Mouse (Mus musculus): Measurements from ENCODE around the gene Crtap. TPM values are rescaled to one million over a fixed set of nuclear protein-coding genes. Genes with fewer than 3 reads are reported as not detected.

The Crtap gene
- polyA plus RNA-seq, 1 experiment, result 0.11 TPM

GRCm38 (mm10) chr9:114388288-114388687 is 2.2 kb downstream of the Crtap start:
- Histone ChIP-seq H3K4me3 (replicated peaks) (no peak overlapping the region), H3K36me3 (ENCODE audit: control insufficient read depth) (peaks cover 4% of the 10 kb centered on the region; the same call in 1 of the 2 replicates), H3K4me1 (ENCODE audit: control insufficient read depth) (peaks cover 15% of the 10 kb centered on the region), H3K27me3 (ENCODE audit: control insufficient read depth) (no peaks in the 10 kb centered on the region), H3K9me3 (ENCODE audit: control insufficient read depth, low read length) (peaks cover 6% of the 10 kb centered on the region)
- TF ChIP-seq TAL1 (IDR thresholded peaks at IDR 0.05; ENCODE audit: low read length) (no peak), GATA1 (IDR thresholded peaks at IDR 0.05; ENCODE audit: low read length) (no peak)

DNA sequence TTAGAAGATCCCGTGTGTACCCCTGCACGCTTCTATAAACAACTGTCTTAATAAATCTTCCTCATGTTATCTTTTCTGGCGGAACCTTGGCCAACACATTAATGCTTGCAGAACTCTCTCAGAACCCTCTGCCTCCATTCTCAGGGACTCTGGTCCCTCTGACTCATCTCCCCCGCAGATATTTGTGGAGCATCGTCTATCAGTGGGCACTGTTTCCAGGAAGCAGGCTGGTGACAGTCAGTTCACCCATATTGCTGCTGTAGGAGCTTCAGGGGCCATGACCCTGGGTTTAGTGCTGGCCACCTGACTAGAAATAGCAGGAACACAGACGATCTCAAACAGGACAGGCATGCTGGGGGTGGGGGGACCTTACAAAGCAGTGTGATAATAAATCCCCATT is 3.4 kb downstream of the Crtap start:
- peaks cover 15% of the 10 kb centered on the region for H3K4me1 ChIP-seq (ENCODE audit: control insufficient read depth)

GRCm38 (mm10) chr9:114385160-114385559 is 5.3 kb downstream of the Crtap start:
- TF ChIP-seq GATA1 (IDR thresholded peaks at IDR 0.05; ENCODE audit: low read length), result no peak
- TF ChIP-seq TAL1 (IDR thresholded peaks at IDR 0.05; ENCODE audit: low read length), result no peak
- Histone ChIP-seq H3K4me1 (ENCODE audit: control insufficient read depth) (peaks cover 7% of the 10 kb centered on the region), H3K9me3 (ENCODE audit: control insufficient read depth, low read length) (peaks cover 6% of the 10 kb centered on the region), H3K4me3 (replicated peaks) (no peak overlapping the region), H3K27me3 (ENCODE audit: control insufficient read depth) (no peaks in the 10 kb centered on the region), H3K36me3 (ENCODE audit: control insufficient read depth) (peaks cover 4% of the 10 kb centered on the region; the same call in 1 of the 2 replicates)

More for the DNA sequence above, 3.4 kb downstream of the Crtap start:
- Histone ChIP-seq H3K36me3 (ENCODE audit: control insufficient read depth) (peaks cover 4% of the 10 kb centered on the region; the same call in 1 of the 2 replicates), H3K4me3 (replicated peaks) (no peak overlapping the region), H3K27me3 (ENCODE audit: control insufficient read depth) (no peaks in the 10 kb centered on the region), H3K9me3 (ENCODE audit: control insufficient read depth, low read length) (peaks cover 6% of the 10 kb centered on the region)
- TF ChIP-seq TAL1 (IDR thresholded peaks at IDR 0.05; ENCODE audit: low read length) (no peak), GATA1 (IDR thresholded peaks at IDR 0.05; ENCODE audit: low read length) (no peak)

GRCm38 (mm10) chr9:114384691-114385090 is 5.8 kb downstream of the Crtap start:
- H3K9me3 ChIP-seq (ENCODE audit: control insufficient read depth, low read length), result peaks cover 5% of the 10 kb centered on the region
- no peaks in the 10 kb centered on the region for H3K27me3 ChIP-seq (ENCODE audit: control insufficient read depth)
- H3K36me3 ChIP-seq (ENCODE audit: control insufficient read depth), result peaks cover 6% of the 10 kb centered on the region
- H3K4me3 ChIP-seq (replicated peaks), result no peak overlapping the region
- TF ChIP-seq TAL1 (IDR thresholded peaks at IDR 0.05; ENCODE audit: low read length) (no peak), GATA1 (IDR thresholded peaks at IDR 0.05; ENCODE audit: low read length) (no peak)
- H3K4me1 ChIP-seq (ENCODE audit: control insufficient read depth), result peaks cover 2% of the 10 kb centered on the region

GRCm38 (mm10) chr9:114382936-114383710 is 7.4 kb downstream of the Crtap start:
- H3K9me3 ChIP-seq (ENCODE audit: control insufficient read depth, low read length), result no peaks in the 10 kb centered on the region
- no peaks in the 10 kb centered on the region for H3K4me1 ChIP-seq (ENCODE audit: control insufficient read depth)
- peaks cover 10% of the 10 kb centered on the region for H3K36me3 ChIP-seq (ENCODE audit: control insufficient read depth)
- no peak for TF ChIP-seq TAL1 (IDR thresholded peaks at IDR 0.05; ENCODE audit: low read length)
- no peak for TF ChIP-seq GATA1 (IDR thresholded peaks at IDR 0.05; ENCODE audit: low read length)
- H3K27me3 ChIP-seq (ENCODE audit: control insufficient read depth), result no peaks in the 10 kb centered on the region
- no peak overlapping the region for H3K4me3 ChIP-seq (replicated peaks)

- peaks cover 12% of the 10 kb centered on the region for H3K36me3 ChIP-seq (ENCODE audit: control insufficient read depth)
- H3K4me3 ChIP-seq (replicated peaks), result no peak overlapping the region
- no peaks in the 10 kb centered on the region for H3K27me3 ChIP-seq (ENCODE audit: control insufficient read depth)
- H3K4me1 ChIP-seq (ENCODE audit: control insufficient read depth), result no peaks in the 10 kb centered on the region
- TF ChIP-seq TAL1 (IDR thresholded peaks at IDR 0.05; ENCODE audit: low read length) (no peak), GATA1 (IDR thresholded peaks at IDR 0.05; ENCODE audit: low read length) (no peak)
- no peaks in the 10 kb centered on the region for H3K9me3 ChIP-seq (ENCODE audit: control insufficient read depth, low read length)
Measured at GRCm38 (mm10) chr9:114380881-114381733, 9.4 kb downstream of the Crtap start.

- H3K27me3 ChIP-seq (ENCODE audit: control insufficient read depth), result no peaks in the 10 kb centered on the region
- no peaks in the 10 kb centered on the region for H3K9me3 ChIP-seq (ENCODE audit: control insufficient read depth, low read length)
- H3K4me1 ChIP-seq (ENCODE audit: control insufficient read depth), result no peaks in the 10 kb centered on the region
- no peak for TF ChIP-seq TAL1 (IDR thresholded peaks at IDR 0.05; ENCODE audit: low read length)
- TF ChIP-seq GATA1 (IDR thresholded peaks at IDR 0.05; ENCODE audit: low read length), result no peak
- no peak overlapping the region for H3K4me3 ChIP-seq (replicated peaks)
- H3K36me3 ChIP-seq (ENCODE audit: control insufficient read depth), result peaks cover 10% of the 10 kb centered on the region
Measured at GRCm38 (mm10) chr9:114379871-114380270, 10.6 kb downstream of the Crtap start.

- H3K4me1 ChIP-seq (ENCODE audit: control insufficient read depth), result no peaks in the 10 kb centered on the region
- TF ChIP-seq TAL1 (IDR thresholded peaks at IDR 0.05; ENCODE audit: low read length), result no peak
- TF ChIP-seq GATA1 (IDR thresholded peaks at IDR 0.05; ENCODE audit: low read length), result no peak
- H3K27me3 ChIP-seq (ENCODE audit: control insufficient read depth), result no peaks in the 10 kb centered on the region
- H3K9me3 ChIP-seq (ENCODE audit: control insufficient read depth, low read length), result no peaks in the 10 kb centered on the region
- no peak overlapping the region for H3K4me3 ChIP-seq (replicated peaks)
- H3K36me3 ChIP-seq (ENCODE audit: control insufficient read depth), result peaks cover 8% of the 10 kb centered on the region
Measured at GRCm38 (mm10) chr9:114377168-114377567, 13.3 kb downstream of the Crtap start.

Data from erythroblast, embryonic 14.5 days (primary cell).